ENCODE assay signal across 27 mouse cellular contexts in the genomic region with DNA sequence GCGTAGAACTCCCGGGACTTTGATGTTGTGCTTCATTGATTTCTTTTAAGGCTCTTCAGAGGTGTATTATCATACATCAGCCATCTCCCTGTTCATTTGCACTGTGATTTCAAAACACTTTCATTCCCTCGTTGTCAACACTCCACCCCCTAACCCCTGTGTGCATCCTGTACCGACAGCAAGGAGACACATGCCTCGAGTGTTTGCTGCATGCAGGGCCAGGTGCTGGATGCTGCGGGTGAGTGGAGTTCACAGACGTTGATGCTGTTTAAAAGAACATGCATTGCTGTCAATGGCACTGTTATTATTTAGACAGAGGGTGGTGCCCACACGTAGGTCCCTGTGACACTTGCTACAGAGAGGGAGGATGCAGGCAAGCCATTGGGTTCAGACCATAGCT.
"Had no signal": no experiment of that assay in that cellular context is flagged by ENCODE, and none has a peak within 500 bp of the region (broad histone marks: within the 10 kb centered on the region; RNA-seq: fewer than 3 reads in every experiment).

No protein-coding gene starts in this region.

- H3K4me1 ChIP-seq: heart, embryonic 13.5 days; heart, embryonic 15.5 days; hindbrain, embryonic 12.5 days; intestine, embryonic 15.5 days; limb, embryonic 13.5 days; limb, embryonic 15.5 days had no signal

- H3K4me2 ChIP-seq: heart, embryonic 11.5 days; heart, embryonic 13.5 days; heart, embryonic 15.5 days; hindbrain, embryonic 12.5 days; hindbrain, embryonic 14.5 days; intestine, embryonic 15.5 days; kidney, embryonic 15.5 days; limb, embryonic 13.5 days; limb, embryonic 15.5 days had no signal

- H3K4me3 ChIP-seq: gastrocnemius, adult 2 months; heart, adult 2 months; heart, embryonic 13.5 days; heart, embryonic 15.5 days; hindbrain, embryonic 10.5 days; hindbrain, embryonic 12.5 days; intestine, embryonic 15.5 days; kidney, embryonic 15.5 days; limb, embryonic 13.5 days; limb, embryonic 15.5 days had no signal

- H3K27me3 ChIP-seq: heart, embryonic 13.5 days; heart, embryonic 15.5 days; hindbrain, embryonic 12.5 days; intestine, embryonic 15.5 days; kidney, embryonic 15.5 days; limb, embryonic 13.5 days; limb, embryonic 15.5 days had no signal

- H3K9ac ChIP-seq: heart, embryonic 13.5 days; heart, embryonic 15.5 days; hindbrain, embryonic 12.5 days; hindbrain, embryonic 14.5 days; intestine, embryonic 15.5 days; kidney, embryonic 15.5 days; limb, embryonic 13.5 days; limb, embryonic 15.5 days had no signal

- DNase-seq: gastrocnemius, adult 2 months; gastrocnemius, postnatal 10 days; gastrocnemius, postnatal 25 days; heart, adult 2 months; heart, postnatal 4 days; kidney, adult 11 months; kidney, adult 2 months; kidney, adult 9 months; kidney, postnatal 14 days; kidney, postnatal 36 days; layer of hippocampus, adult 9-11 months; layer of hippocampus, postnatal 36 days; left cerebral cortex, postnatal 4 days had no signal

- H3K36me3 ChIP-seq: heart, embryonic 13.5 days; heart, embryonic 15.5 days; hindbrain, embryonic 10.5 days; hindbrain, embryonic 12.5 days; intestine, embryonic 15.5 days; kidney, embryonic 15.5 days; limb, embryonic 13.5 days; limb, embryonic 15.5 days had no signal

- H3K9me3 ChIP-seq: heart, embryonic 13.5 days; heart, embryonic 15.5 days; hindbrain, embryonic 10.5 days; hindbrain, embryonic 12.5 days; intestine, embryonic 15.5 days; kidney, embryonic 15.5 days; limb, embryonic 13.5 days; limb, embryonic 15.5 days had no signal

- ATAC-seq: forebrain, embryonic 16.5 days; hindbrain, embryonic 16.5 days; inflammation-experienced regulatory T-cells, adult 6 months; intestine, embryonic 15.5 days had no signal

- H3K27ac ChIP-seq: gastrocnemius, adult 2 months; heart, adult 2 months; heart, embryonic 13.5 days; heart, embryonic 15.5 days; hindbrain, embryonic 10.5 days; hindbrain, embryonic 12.5 days; hindbrain, embryonic 14.5 days; intestine, embryonic 15.5 days; kidney, embryonic 15.5 days; kidney, postnatal 0 days; limb, embryonic 13.5 days; limb, embryonic 15.5 days had no signal
